Mouse (Mus musculus) olfactory bulb, adult 2 months (tissue): Measurements from ENCODE around the gene Pdcd11.

ENCODE experiments used
- CTCF ChIP-seq: fragments of 200-500 bp; IDR thresholded peaks from 2 replicates; pipeline ENCODE4 v1.5.1; 2012; ENCODE audit warnings: low read depth, mild to moderate bottlenecking, low read length, moderate library complexity; ENCODE audit not compliant: insufficient read depth
- POLR2A ChIP-seq: fragments of 200-500 bp; IDR thresholded peaks from 2 replicates; pipeline ENCODE4 v1.6.1; 2012; ENCODE audit warnings: mild to moderate bottlenecking, low read depth, low read length, moderate library complexity; ENCODE audit not compliant: insufficient read depth

- TF ChIP-seq CTCF (no peak), POLR2A (no peak)
Observed at GRCm38 (mm10) chr19:47049840-47050239, 40.7 kb upstream of the Pdcd11 start.
